Mouse (Mus musculus): ENCODE results near the gene Zcchc24. TPM values are rescaled to one million over a fixed set of nuclear protein-coding genes. Genes with fewer than 3 reads are reported as not detected.

Zcchc24 gene
- total RNA-seq, 2 experiments from 2014 or later, result 34.2 to 34.8 TPM

DNA sequence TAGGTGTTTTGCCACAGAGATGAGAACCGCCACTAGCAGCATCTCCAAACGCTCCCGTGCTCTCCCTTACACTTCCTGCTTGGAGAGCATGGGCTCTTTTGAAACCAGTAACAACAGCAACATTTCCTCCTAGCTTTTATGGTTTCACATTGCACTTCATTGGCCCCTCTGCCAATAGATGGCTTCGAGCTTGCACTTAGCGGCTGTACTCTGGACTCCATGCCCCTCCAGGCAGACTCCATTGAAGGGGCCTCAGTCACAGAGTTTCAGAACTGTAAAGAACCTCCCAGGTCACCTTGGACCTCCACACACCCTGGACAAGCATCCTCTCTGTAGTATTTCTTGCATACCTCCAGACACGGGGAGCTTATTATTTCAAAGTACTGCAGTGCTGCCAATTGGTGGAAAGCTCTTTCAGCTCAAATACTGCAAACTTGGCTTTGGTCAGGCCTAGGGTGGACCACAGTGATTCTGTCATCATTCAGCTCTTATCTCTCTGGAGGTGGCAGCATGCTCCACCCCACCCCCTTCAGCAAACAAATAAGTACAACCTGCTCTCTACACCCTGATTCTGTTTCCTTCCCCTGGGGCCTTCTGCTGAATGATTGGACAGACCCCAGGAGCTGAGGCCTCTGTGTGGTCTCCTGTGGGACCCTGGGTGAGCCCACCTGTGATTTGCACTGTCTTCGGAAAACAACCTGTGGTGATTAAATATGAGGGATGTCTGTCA is 82.5 kb downstream of the Zcchc24 start:
- intact Hi-C loops (cut with DNase I), result no loop called here
- DNase-seq, result no peak

DNA sequence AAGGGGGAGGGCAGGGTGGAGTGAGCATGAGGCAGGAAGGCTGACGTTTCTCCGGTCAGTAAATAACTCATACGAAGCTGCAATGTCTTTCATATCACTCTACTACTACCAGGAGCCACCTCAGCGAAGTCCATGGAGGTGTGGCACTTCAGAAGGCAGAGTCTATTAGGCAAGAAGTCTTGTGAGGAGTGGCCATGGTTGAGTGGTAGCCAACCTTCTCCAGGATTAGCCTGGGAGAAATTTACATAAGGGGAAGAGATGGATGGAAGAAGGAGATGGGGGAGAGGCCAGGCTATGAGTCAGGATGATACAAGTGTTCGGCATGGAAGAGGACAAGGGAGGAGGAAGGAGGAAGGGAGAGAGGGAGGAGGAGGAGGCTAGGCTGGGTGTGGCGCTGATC is 86.8 kb downstream of the Zcchc24 start:
- DNase-seq, result no peak
- intact Hi-C loops (cut with DNase I), result no loop called here

- no peak for DNase-seq
- intact Hi-C loops (cut with DNase I), result no loop called here
Observed at GRCm38 (mm10) chr14:25679625-25680024, 89.2 kb downstream of the Zcchc24 start.

- DNase-seq, result no peak
- intact Hi-C loops (cut with DNase I), result no loop called here
Observed at GRCm38 (mm10) chr14:25667587-25667986, 101.3 kb downstream of the Zcchc24 start.

DNA sequence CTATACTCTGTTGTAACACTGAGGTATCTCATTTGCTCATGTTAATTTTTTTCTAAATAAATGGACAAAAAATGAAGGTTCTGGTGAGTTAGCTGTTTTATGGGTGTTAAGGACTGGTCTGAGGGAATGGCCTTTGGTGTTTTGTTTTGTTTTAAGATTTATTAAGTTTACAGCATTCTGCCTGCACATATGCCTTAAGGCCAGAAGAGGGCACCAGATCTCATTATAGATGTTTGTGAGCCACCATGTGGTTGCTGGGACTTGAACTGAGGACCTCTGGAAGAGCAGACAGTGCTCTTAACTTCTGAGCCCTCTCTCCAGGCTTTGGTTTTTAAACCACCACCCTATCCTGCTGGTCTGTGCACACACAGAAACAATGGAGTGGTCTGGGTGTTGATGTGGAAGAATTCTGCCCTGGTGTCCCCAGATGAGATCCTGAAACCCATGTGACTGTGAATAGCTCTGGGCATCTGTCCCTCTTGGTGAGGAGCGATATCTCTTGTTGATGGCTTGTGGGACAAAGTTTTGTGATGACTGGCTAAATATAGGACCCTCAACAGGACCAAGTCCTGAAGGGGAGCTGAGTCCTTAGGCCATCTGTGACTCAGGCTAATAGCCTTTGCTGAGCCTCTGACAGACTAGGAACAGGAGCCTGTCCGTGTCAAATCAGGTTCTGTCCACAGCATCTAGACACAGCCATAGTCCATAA is 102.0 kb downstream of the Zcchc24 start:
- no peak for DNase-seq
- intact Hi-C loops (cut with DNase I), result no loop called here

GRCm38 (mm10) chr14:25665314-25665970 is 103.4 kb downstream of the Zcchc24 start:
- DNase-seq, result no peak
- intact Hi-C loops (cut with DNase I), result no loop called here

GRCm38 (mm10) chr14:25664310-25664695 is 104.5 kb downstream of the Zcchc24 start:
- DNase-seq, result no peak
- intact Hi-C loops (cut with DNase I), result no loop called here

DNA sequence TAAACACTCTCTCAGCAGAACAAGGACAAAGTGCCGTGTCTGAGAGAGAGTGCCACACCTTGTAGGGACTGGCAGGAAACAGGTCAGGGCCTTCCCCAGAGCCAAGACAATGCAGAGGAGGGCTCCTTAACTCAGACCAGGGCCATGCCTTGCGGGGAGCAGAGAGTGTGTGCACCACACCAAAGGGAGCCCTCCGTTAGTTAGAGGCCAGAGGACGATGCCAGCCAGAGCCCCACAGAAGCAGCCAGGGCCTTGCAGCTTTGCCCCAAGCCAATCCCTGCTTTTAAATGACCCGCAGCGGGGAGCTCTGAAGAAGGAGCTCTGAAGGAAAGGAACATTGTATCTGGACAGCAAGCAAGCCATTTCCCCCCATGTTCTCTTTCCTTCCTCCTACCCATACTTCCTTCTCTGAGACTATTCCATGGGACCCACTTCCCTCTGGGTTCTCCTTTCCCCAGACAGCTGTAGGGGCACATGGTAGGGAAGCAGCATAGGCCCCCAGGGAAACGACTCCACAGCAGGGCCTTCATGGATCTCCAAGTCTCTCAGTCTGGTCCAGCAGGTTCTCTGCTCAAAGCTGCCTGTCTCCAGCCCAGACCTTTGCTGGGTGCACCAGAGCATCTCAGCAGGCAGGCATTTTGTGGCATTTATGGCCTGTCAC is 105.1 kb downstream of the Zcchc24 start:
- intact Hi-C loops (cut with DNase I), result no loop called here
- DNase-seq, result no peak

Other genes starting within 250 kb of the Zcchc24 start
- gene Ppif, start 74.9 kb downstream of the Zcchc24 start, total RNA-seq (2021), result 10 to 100 TPM; 19.9 to 20.8 TPM
- 1 to 10 TPM; 7.3 to 9.2 TPM for gene Anxa11, start 73.1 kb upstream of the Zcchc24 start, total RNA-seq (2021)
- 1 to 10 TPM in 1 of 2 experiments, not detected in 1; 1.0 TPM for gene Plac9a, start 134.1 kb upstream of the Zcchc24 start, total RNA-seq (2021)
- gene Tmem254a, start 158.6 kb upstream of the Zcchc24 start, total RNA-seq (2021), result 10 to 100 TPM; 14.9 to 17.5 TPM
- gene Cphx1, start 169.3 kb upstream of the Zcchc24 start, total RNA-seq (2021), result not detected
- gene Duxbl1, start 209.5 kb upstream of the Zcchc24 start, total RNA-seq (2021), result 1 to 10 TPM; 1.5 to 3.0 TPM